Mouse (Mus musculus): Measurements from ENCODE around the gene Rab25.

DNA sequence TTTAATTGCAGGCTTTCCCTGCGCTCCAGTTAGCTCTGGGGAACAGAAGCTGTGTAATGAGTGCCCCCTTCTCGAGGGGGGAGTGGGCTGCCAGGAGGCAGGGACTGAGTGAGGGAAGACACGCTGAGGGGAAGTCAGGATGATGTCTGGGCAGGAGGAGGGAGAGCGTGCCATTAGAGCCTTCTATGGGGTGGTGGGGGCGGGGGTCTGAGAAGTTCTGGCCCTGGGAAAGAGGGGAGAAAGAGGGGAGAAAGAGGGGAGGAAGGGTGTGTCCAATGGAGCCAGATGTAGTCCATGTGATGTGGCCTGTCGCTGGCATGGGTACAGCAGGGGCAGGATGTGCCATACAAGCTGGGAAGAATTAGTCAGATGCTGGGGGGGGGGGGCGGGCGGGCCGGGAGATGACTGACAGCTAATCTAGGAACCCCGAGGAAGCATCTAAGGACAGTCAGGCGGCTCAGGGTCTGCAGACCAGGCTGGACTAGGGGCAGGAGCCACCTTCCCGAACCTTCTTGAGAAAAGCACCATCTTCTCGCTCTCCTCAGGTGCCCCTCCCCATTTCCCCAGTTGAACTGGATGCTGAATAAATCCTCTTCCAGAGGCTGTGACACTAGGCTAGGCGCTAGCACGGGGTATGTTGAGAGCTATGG is 35.1 kb downstream of the Rab25 start:
- TF ChIP-seq CTCF (IDR thresholded peaks at IDR 0.05; ENCODE audit: control insufficient read depth, insufficient read depth, insufficient replicate concordance, low read depth, low read length) (no peak), POLR2A (IDR thresholded peaks at IDR 0.05; ENCODE audit: control insufficient read depth, low read depth, low read length) (no peak)

Data from testis, adult 2 months (tissue).